Mouse (Mus musculus): Measurements from ENCODE around the gene Ybx2. TPM values are rescaled to one million over a fixed set of nuclear protein-coding genes. Genes with fewer than 3 reads are reported as not detected.

Ybx2 gene
- total RNA-seq, 2 experiments from 2014 or later = 14.4 to 21.8 TPM

- intact Hi-C loops (cut with DNase I) = loop anchor here (5.0 kb wide), 1 partner anchor 308 kb away; the partner anchor contains the start of gene Eif4a1
- DNase-seq = peak; percentile 97 to 98
These were observed 44.9 kb downstream of the Ybx2 start for GRCm38 (mm10) chr11:69980196-69981140.

DNA sequence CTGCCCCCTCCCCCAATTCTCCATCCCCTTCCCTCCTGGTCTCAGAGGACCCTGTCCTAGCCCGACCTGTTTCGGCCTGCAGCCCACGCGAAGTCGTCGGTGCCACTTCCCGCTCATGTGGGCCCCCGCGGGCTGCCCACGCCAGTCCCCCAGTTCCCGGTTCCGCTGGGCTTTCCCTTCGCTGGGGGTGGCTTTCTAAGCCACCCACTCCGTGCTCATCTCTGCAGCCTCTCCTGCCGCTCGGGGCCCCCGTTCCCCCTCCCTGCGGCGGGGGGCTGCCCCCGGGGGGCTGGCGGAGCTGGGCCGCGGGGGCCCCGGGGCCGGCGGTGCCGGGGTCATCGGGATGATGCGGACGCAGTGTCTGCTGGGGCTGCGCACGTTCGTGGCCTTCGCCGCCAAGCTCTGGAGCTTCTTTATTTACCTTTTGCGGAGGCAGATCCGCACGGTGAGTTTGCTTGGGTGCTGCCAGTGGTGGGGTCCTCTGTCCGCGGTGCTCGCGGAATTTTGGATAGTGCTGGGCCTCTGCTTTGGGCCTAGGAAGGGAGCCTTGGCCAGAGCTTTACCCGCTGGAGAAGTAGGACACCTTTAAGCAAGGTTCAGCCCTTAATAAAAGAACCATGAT, 45.7 kb downstream of the Ybx2 start, which contains the start of gene Ctdnep1:
Gene Ctdnep1 (plus strand): TSS at position 16 of the 622 bp plus-strand sequence.
- peak in 1 of 2 experiments; percentile 49 for DNase-seq

DNA sequence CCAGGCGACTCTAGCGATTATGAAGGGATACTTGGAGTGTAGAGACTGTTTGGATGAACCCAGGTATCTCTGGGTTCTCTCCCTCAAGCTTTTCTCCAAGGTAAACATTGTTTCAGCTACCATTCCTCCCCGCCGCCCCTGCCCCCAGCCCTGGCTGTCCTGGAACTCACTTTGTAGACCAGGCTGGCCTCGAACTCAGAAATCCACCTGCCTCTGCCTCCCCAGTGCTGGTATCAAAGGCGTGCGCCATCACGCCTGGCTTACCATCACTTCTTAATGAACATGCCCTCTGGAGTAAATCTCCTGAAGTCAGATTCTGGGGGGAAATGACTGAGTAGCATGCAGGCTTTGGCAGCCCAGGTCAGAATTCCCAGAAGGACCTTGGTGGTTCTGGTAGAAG, 46.6 kb downstream of the Ybx2 start, which contains the start of gene Elp5:
Gene Elp5 (minus strand): TSS at position 293 of the 400 bp plus-strand sequence.
- DNase-seq = no peak
- intact Hi-C loops (cut with DNase I) = loop anchor here (5.0 kb wide), 1 partner anchor 310 kb away; the partner anchor contains the start of gene Eif4a1

More for the DNA sequence above, 45.7 kb downstream of the Ybx2 start, which contains the start of gene Ctdnep1:
- intact Hi-C loops (cut with DNase I) = loop anchor here (5.0 kb wide), 1 partner anchor 309 kb away; the partner anchor contains the start of gene Eif4a1

DNA sequence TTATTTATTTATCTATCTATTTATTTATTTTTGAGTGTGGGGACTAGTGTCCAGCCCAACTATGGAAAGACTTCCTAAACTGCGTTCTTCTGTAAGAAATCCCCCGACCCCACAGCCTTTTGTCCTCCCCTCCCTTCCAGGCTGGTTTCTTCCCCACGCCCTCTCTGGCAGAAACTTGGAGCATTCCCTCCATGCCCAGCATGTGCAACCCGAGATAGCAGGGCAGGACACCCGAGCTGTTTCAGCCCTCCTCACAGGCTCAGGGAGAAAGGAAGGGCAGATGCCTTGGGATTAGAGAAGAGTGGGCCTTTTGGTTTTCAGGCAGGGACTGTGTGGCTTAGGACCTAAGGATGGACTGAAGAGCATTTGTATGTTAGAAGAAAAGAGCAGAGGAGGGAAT, 47.3 kb downstream of the Ybx2 start:
- peak in 1 of 2 experiments; percentile 51 for DNase-seq
- intact Hi-C loops (cut with DNase I) = loop anchor here (5.0 kb wide), 1 partner anchor 311 kb away; the partner anchor contains the start of gene Eif4a1

- no peak for DNase-seq
- intact Hi-C loops (cut with DNase I) = loop anchor here (5.0 kb wide), 1 partner anchor 311 kb away; the partner anchor contains the start of gene Eif4a1
These were observed 47.8 kb downstream of the Ybx2 start for GRCm38 (mm10) chr11:69983377-69983776.

GRCm38 (mm10) chr11:69984431-69984830, 48.8 kb downstream of the Ybx2 start:
- no peak for DNase-seq
- intact Hi-C loops (cut with DNase I) = loop anchor here (5.0 kb wide), 1 partner anchor 312 kb away; the partner anchor contains the start of gene Eif4a1

- intact Hi-C loops (cut with DNase I) = loop anchor here (10.0 kb wide), 1 partner anchor 665 kb away; the partner anchor contains the start of genes Eno3 and Pfn1
These were observed 54.4 kb downstream of the Ybx2 start for GRCm38 (mm10) chr11:69989949-69990348.

More at GRCm38 (mm10) chr11:69989949-69990348, 54.4 kb downstream of the Ybx2 start:
- DNase-seq = no peak

Small RNAs within 50 kb of the gene (microRNA-seq; reads per million reads assigned to microRNA genes)
- 0 reads per million in 2 experiments for gene Gm44349

Other genes starting within 250 kb of the Ybx2 start
- gene Tnfsf12, start 239.9 kb upstream of the Ybx2 start, total RNA-seq (2021) = 10 to 100 TPM; 14.8 to 20.2 TPM
- 1 to 10 TPM; 2.9 to 4.1 TPM for gene Tnfsfm13, start 239.7 kb upstream of the Ybx2 start, total RNA-seq (2021)
- 10 to 100 TPM; 35.6 to 37.5 TPM for gene Polr2a, start 177.2 kb upstream of the Ybx2 start, total RNA-seq (2021)
- under 1 TPM in 1 of 2 experiments, not detected in 1; 0.12 TPM for gene Slc35g3, start 173.8 kb upstream of the Ybx2 start, total RNA-seq (2021)
- gene Zbtb4, start 169.9 kb upstream of the Ybx2 start, total RNA-seq (2021) = 10 to 100 TPM; 36.5 to 43.3 TPM
- gene Chrnb1, start 139.9 kb upstream of the Ybx2 start, total RNA-seq (2021) = 1 to 10 TPM; 5.4 to 6.0 TPM
- 1 to 10 TPM; 2.6 to 2.8 TPM for gene Fgf11, start 133.9 kb upstream of the Ybx2 start, total RNA-seq (2021)
- under 1 TPM; 0.54 to 0.65 TPM for gene Tmem102, start 130.2 kb upstream of the Ybx2 start, total RNA-seq (2021)
- gene Gm39566, start 120.5 kb upstream of the Ybx2 start, total RNA-seq (2021) = not detected
- not detected for gene Spem2, start 117.3 kb upstream of the Ybx2 start, total RNA-seq (2021)
- gene Spem1, start 113.6 kb upstream of the Ybx2 start, total RNA-seq (2021) = not detected
- gene Nlgn2, start 98.0 kb upstream of the Ybx2 start, total RNA-seq (2021) = 10 to 100 TPM in 1 of 2 experiments, 1 to 10 TPM in 1; 7.9 to 10.4 TPM
- 100 to 1,000 TPM; 134 to 138 TPM for gene Tmem256, start 97.3 kb upstream of the Ybx2 start, total RNA-seq (2021)
- gene Plscr3, start 89.4 kb upstream of the Ybx2 start, total RNA-seq (2021) = 10 to 100 TPM; 34.0 to 35.9 TPM
- under 1 TPM in 1 of 2 experiments, not detected in 1; 0.24 TPM for gene Tnk1, start 77.1 kb upstream of the Ybx2 start, total RNA-seq (2021)
- not detected for gene Tmem95, start 57.8 kb upstream of the Ybx2 start, total RNA-seq (2021)
- 1 to 10 TPM; 3.1 to 3.8 TPM for gene Kctd11, start 54.4 kb upstream of the Ybx2 start, total RNA-seq (2021)
- 1 to 10 TPM; 2.3 to 6.8 TPM for gene Acap1, start 40.3 kb upstream of the Ybx2 start, total RNA-seq (2021)
- 1 to 10 TPM in 1 of 2 experiments, under 1 TPM in 1; 0.95 to 1.1 TPM for gene 2810408A11Rik, start 34.8 kb upstream of the Ybx2 start, total RNA-seq (2021)
- gene Neurl4, start 34.7 kb upstream of the Ybx2 start, total RNA-seq (2021) = 10 to 100 TPM; 43.5 to 45.8 TPM
- gene Gps2, start 21.9 kb upstream of the Ybx2 start, total RNA-seq (2021) = 10 to 100 TPM; 28.8 to 30.6 TPM
- 100 to 1,000 TPM; 434 to 455 TPM for gene Eif5a, start 13.8 kb upstream of the Ybx2 start, total RNA-seq (2021)
- gene Slc2a4, start 12.4 kb downstream of the Ybx2 start, total RNA-seq (2021) = 100 to 1,000 TPM; 206 to 234 TPM
- under 1 TPM in 1 of 2 experiments, not detected in 1; 0.48 TPM for gene Cldn7, start 29.0 kb downstream of the Ybx2 start, total RNA-seq (2021)
- gene Ctdnep1, start 45.4 kb downstream of the Ybx2 start, total RNA-seq (2021) = 100 to 1,000 TPM; 143 to 147 TPM
- gene Elp5, start 46.7 kb downstream of the Ybx2 start, total RNA-seq (2021) = 10 to 100 TPM; 52.4 to 59.0 TPM
- gene Gabarap, start 55.3 kb downstream of the Ybx2 start, total RNA-seq (2021) = 100 to 1,000 TPM; 249 to 257 TPM
- gene Phf23, start 60.0 kb downstream of the Ybx2 start, total RNA-seq (2021) = 10 to 100 TPM; 27.4 to 31.5 TPM
- 1 to 10 TPM; 7.2 to 9.2 TPM for gene Dvl2, start 64.8 kb downstream of the Ybx2 start, total RNA-seq (2021)
- 1,000 to 10,000 TPM; 1,350 to 1,353 TPM for gene Acadvl, start 79.6 kb downstream of the Ybx2 start, total RNA-seq (2021)
- gene Dlg4, start 81.1 kb downstream of the Ybx2 start, total RNA-seq (2021) = 10 to 100 TPM; 10.4 to 11.2 TPM
- gene Asgr1, start 118.3 kb downstream of the Ybx2 start, total RNA-seq (2021) = not detected
- gene Asgr2, start 156.8 kb downstream of the Ybx2 start, total RNA-seq (2021) = under 1 TPM in 1 of 2 experiments, not detected in 1; 0.45 TPM
- 1 to 10 TPM; 2.2 to 2.7 TPM for gene Mgl2, start 194.5 kb downstream of the Ybx2 start, total RNA-seq (2021)
- 1 to 10 TPM; 1.7 to 2.2 TPM for gene Clec10a, start 220.4 kb downstream of the Ybx2 start, total RNA-seq (2021)

Data from heart, postnatal 14 days (tissue).